Mouse (Mus musculus): ENCODE data around the gene Ralb.

GRCm38 (mm10) chr1:119457993-119458605 is 46.5 kb downstream of the Ralb start:
- TF ChIP-seq CTCF (IDR thresholded peaks at IDR 0.05; ENCODE audit: control insufficient read depth, insufficient read depth, insufficient replicate concordance, low read depth, low read length): peak; percentile 31; the same call in 1 of the 2 replicates
- no peak for TF ChIP-seq POLR2A (IDR thresholded peaks at IDR 0.05; ENCODE audit: control insufficient read depth, low read depth, low read length)

Measured in testis, adult 2 months (tissue).